Mouse (Mus musculus): ENCODE data around the gene Parvg. TPM values are rescaled to one million over a fixed set of nuclear protein-coding genes. Genes with fewer than 3 reads are reported as not detected.
A peak's percentile ranks its signal among the peaks of the same experiment; 100 is the strongest.

Gene Parvg
- polyA plus RNA-seq, 1 experiment from 2014 or later: 1.5 TPM

DNA sequence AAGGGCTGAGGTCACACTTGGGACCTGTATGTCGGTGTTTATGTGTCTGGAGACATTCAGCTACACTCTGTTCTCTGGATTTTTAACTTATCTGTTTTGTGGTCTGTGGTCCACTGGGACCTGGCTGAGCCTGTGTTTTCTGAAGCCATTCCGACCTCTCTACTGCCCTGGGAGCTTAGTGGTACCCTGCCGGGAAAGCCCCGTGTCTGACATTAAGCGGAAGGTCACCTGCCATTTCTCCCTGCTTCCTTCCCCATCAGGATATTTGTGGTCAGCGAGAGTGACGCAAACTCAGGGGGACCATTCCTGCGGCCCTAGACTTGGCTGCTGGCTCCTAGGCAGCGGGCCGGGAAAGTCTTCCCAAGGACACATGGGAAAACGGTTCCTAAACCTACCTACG is 30.2 kb upstream of the Parvg start:
- H3K4me2 ChIP-seq: no peak overlapping the region
- no peak overlapping the region for H3K4me3 ChIP-seq
- 77% methylated on average over 12 of the region's 12 CpGs for WGBS
- 0 out of 2 replicates have a peak, but pooled peaks cover 3% of the 10 kb centered on the region for H3K27me3 ChIP-seq (replicated peaks)
- H3K27ac ChIP-seq (replicated peaks): no peak overlapping the region
- no peak for ATAC-seq (ENCODE audit: extremely low read depth, insufficient number of reproducible peaks, low FRiP score, low TSS enrichment)
- H3K9ac ChIP-seq: no peak overlapping the region
- H3K9me3 ChIP-seq: no peaks in the 10 kb centered on the region
- H3K4me1 ChIP-seq: 0 out of 2 replicates have a peak, but pooled peaks cover 3% of the 10 kb centered on the region
- H3K36me3 ChIP-seq: peaks cover 59% of the 10 kb centered on the region

DNA sequence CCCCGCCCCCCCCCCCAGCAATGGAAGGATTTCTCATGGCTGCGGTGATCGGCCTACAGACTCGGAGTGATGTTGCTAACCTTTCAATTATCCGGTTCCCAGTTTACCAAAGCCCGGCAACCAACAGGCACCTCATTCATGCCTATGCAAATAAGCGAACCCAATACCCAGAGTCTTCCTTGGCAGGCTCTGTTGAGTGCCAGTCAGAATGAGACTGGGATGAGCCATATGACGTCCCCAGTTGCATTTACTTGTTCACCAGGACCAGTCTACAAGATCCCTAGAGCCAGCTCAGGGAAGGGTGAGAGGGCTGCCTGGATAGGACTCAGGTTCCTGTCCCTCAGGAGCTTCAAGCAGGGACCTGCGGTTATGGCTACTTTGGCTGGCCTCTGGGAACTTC is 29.4 kb upstream of the Parvg start:
- Histone ChIP-seq H3K9ac (no peak overlapping the region), H3K36me3 (peaks cover 54% of the 10 kb centered on the region), H3K4me1 (peaks cover 8% of the 10 kb centered on the region; the same call in 1 of the 2 replicates), H3K4me3 (no peak overlapping the region), H3K27ac (replicated peaks) (no peak overlapping the region), H3K4me2 (no peak overlapping the region), H3K27me3 (replicated peaks) (0 out of 2 replicates have a peak, but pooled peaks cover 4% of the 10 kb centered on the region), H3K9me3 (no peaks in the 10 kb centered on the region)
- ATAC-seq (ENCODE audit: extremely low read depth, insufficient number of reproducible peaks, low FRiP score, low TSS enrichment): no peak
- 87% methylated on average over 9 of the region's 9 CpGs for WGBS

DNA sequence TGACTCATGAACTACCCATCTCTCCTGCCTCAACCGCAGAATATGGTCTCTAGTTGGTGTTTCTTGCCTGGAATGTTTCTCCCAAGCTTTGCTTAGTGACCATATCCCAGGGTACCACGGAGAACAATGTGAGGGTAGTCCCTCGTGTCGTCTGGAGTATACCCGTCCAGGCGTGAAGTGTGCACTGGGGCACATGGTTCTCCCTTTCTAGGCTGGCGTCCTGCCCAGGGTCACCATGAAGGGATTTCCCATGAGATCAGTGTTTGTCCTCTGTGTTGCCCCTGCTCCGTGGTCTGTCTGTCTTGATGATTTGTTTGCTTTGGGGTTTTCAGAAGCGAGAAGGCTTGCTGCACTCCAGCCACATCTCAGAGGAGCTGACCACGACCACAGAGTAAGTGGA is 28.6 kb upstream of the Parvg start:
- WGBS: 75% methylated on average over 10 of the region's 10 CpGs
- Histone ChIP-seq H3K27me3 (replicated peaks) (0 out of 2 replicates have a peak, but pooled peaks cover 4% of the 10 kb centered on the region), H3K4me1 (peaks cover 17% of the 10 kb centered on the region), H3K4me3 (no peak overlapping the region), H3K4me2 (no peak overlapping the region), H3K9me3 (no peaks in the 10 kb centered on the region), H3K9ac (no peak overlapping the region), H3K27ac (replicated peaks) (no peak overlapping the region), H3K36me3 (peaks cover 49% of the 10 kb centered on the region)
- ATAC-seq (ENCODE audit: extremely low read depth, insufficient number of reproducible peaks, low FRiP score, low TSS enrichment): no peak

GRCm38 (mm10) chr15:84297454-84297853 is 26.4 kb upstream of the Parvg start:
- 68% methylated on average over 8 of the region's 8 CpGs for whole genome bisulfite sequencing
- Histone ChIP-seq H3K4me1 (peaks cover 34% of the 10 kb centered on the region), H3K27ac (replicated peaks) (no peak overlapping the region), H3K4me3 (no peak overlapping the region), H3K9me3 (no peaks in the 10 kb centered on the region), H3K9ac (no peak overlapping the region), H3K27me3 (replicated peaks) (0 out of 2 replicates have a peak, but pooled peaks cover 4% of the 10 kb centered on the region), H3K4me2 (no peak overlapping the region), H3K36me3 (peaks cover 30% of the 10 kb centered on the region)
- ATAC-seq (ENCODE audit: extremely low read depth, insufficient number of reproducible peaks, low FRiP score, low TSS enrichment): no peak

DNA sequence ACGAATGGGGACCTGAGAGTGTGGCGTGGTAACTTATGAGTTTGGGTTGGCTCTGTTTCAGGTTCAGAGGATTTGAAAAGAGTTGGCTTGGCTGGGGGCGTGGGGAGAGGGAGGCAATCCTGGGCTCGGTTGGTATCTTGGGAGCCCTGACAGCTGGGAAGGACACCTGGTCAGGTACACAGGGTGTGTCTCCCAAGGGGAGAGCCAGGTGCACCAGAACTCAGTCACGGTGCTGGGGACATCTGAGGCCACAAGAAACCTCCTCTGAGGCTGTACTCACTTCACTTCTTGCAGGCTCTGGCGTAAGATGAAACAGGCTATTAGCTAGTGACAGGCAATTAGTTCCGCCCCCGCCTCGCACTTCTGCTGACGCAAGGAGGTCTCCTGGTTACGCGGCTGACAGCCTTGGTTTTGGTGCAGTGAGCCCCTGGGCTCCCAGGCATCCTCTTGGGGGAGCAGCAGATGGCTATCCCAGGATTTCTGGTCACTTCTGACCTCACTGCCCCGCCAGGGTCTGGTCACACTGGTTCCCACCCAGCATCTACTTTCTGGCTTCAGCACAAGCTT is 24.9 kb upstream of the Parvg start:
- Histone ChIP-seq H3K27ac (replicated peaks) (no peak overlapping the region), H3K4me2 (no peak overlapping the region), H3K4me1 (peaks cover 45% of the 10 kb centered on the region), H3K27me3 (replicated peaks) (0 out of 2 replicates have a peak, but pooled peaks cover 4% of the 10 kb centered on the region), H3K9ac (no peak overlapping the region), H3K4me3 (no peak overlapping the region), H3K9me3 (no peaks in the 10 kb centered on the region), H3K36me3 (peaks cover 23% of the 10 kb centered on the region)
- WGBS: 54% methylated on average over 13 of the region's 13 CpGs
- ATAC-seq (ENCODE audit: extremely low read depth, insufficient number of reproducible peaks, low FRiP score, low TSS enrichment): no peak

GRCm38 (mm10) chr15:84299662-84300333 is 24.0 kb upstream of the Parvg start:
- Histone ChIP-seq H3K27me3 (replicated peaks) (0 out of 2 replicates have a peak, but pooled peaks cover 4% of the 10 kb centered on the region), H3K36me3 (peaks cover 22% of the 10 kb centered on the region), H3K4me2 (no peak overlapping the region), H3K9ac (no peak overlapping the region), H3K27ac (replicated peaks) (no peak overlapping the region), H3K9me3 (no peaks in the 10 kb centered on the region), H3K4me3 (no peak overlapping the region), H3K4me1 (peaks cover 45% of the 10 kb centered on the region)
- WGBS: 51% methylated on average over 9 of the region's 9 CpGs
- no peak for ATAC-seq (ENCODE audit: extremely low read depth, insufficient number of reproducible peaks, low FRiP score, low TSS enrichment)

- H3K36me3 ChIP-seq: peaks cover 20% of the 10 kb centered on the region
- H3K27ac ChIP-seq (replicated peaks): no peak overlapping the region
- ATAC-seq (ENCODE audit: extremely low read depth, insufficient number of reproducible peaks, low FRiP score, low TSS enrichment): no peak
- H3K9me3 ChIP-seq: no peaks in the 10 kb centered on the region
- no peak overlapping the region for H3K4me2 ChIP-seq
- H3K4me3 ChIP-seq: no peak overlapping the region
- 0 out of 2 replicates have a peak, but pooled peaks cover 4% of the 10 kb centered on the region for H3K27me3 ChIP-seq (replicated peaks)
- H3K4me1 ChIP-seq: peaks cover 45% of the 10 kb centered on the region
- no peak overlapping the region; the same call in 1 of the 2 replicates for H3K9ac ChIP-seq
- 59% methylated on average over 2 of the region's 2 CpGs for WGBS
Observed at GRCm38 (mm10) chr15:84300591-84300990, 23.2 kb upstream of the Parvg start.

DNA sequence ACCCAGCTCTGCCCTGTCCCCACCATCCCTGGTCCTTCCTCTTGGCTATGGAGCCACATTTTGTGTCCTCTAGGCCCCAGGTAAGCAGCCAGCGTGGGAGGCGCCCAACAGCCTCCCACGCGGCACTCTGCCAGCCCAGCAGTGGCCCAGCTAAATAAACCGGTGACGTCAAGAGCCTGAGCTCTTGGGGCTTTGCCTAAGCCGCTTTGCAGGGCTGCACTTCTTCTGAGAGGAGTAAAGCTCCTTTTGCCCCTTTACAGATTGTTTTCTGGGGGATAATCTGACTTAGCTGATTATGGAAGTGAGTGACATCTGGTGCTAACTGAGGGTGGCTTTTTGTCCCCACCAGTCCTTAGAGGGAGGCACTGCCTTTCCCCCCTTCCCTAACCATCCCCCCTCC is 22.8 kb upstream of the Parvg start:
- peaks cover 20% of the 10 kb centered on the region; the same call in 1 of the 2 replicates for H3K36me3 ChIP-seq
- peaks cover 45% of the 10 kb centered on the region for H3K4me1 ChIP-seq
- H3K4me2 ChIP-seq: no peak overlapping the region
- 0 out of 2 replicates have a peak, but pooled peaks cover 4% of the 10 kb centered on the region for H3K27me3 ChIP-seq (replicated peaks)
- 22% methylated on average over 7 of the region's 7 CpGs for WGBS
- ATAC-seq (ENCODE audit: extremely low read depth, insufficient number of reproducible peaks, low FRiP score, low TSS enrichment): no peak
- H3K27ac ChIP-seq (replicated peaks): peak overlapping the region; percentile 28; the same call in 1 of the 2 replicates
- peak overlapping the region; percentile 52 for H3K9ac ChIP-seq
- H3K4me3 ChIP-seq: no peak overlapping the region
- H3K9me3 ChIP-seq: no peaks in the 10 kb centered on the region

DNA sequence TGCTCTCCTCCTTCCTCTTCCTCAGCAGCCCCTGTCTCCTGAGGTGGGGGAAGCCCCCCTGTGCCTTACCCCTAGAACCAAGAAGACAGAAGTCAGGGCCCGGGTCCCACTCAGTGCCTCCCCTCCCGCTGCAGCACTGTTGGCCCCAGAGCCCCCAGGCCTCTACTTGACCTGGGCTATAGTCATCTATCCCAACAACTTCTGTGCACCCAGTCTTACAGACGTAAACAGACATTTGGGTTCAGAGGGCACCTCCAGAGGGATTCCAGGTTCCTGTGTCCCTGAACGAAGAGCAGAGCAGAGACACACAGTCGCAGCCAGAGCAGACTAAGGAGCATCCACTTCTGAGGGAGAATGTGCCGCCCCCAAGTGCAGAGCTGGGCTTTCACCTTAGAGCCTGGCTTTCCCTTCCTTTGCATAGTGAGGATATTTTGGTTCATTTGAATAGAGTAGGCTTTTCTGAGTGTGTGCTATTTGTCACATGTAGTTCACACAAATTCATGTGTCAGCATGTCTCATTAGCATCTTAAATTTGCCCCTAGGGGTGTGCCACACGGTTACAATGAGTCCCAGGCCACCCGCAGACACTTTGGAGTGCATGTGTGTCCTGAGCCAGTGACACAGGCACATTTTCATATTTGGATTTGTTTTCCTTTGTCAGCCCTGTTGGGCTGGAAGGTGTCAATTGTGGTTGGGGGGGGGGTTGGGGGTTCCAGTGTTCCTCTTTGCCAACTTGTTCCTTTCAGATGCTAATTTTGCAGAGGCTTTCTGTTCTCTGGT is 22.0 kb upstream of the Parvg start:
- WGBS: 53% methylated on average over 8 of the region's 8 CpGs
- Histone ChIP-seq H3K9me3 (no peaks in the 10 kb centered on the region), H3K36me3 (peaks cover 22% of the 10 kb centered on the region), H3K9ac (peak overlapping the region; percentile 52), H3K4me1 (peaks cover 45% of the 10 kb centered on the region), H3K4me3 (no peak overlapping the region), H3K27me3 (replicated peaks) (0 out of 2 replicates have a peak, but pooled peaks cover 4% of the 10 kb centered on the region), H3K4me2 (no peak overlapping the region), H3K27ac (replicated peaks) (peak overlapping the region; percentile 28; the same call in 1 of the 2 replicates)
- ATAC-seq (ENCODE audit: extremely low read depth, insufficient number of reproducible peaks, low FRiP score, low TSS enrichment): no peak

DNA sequence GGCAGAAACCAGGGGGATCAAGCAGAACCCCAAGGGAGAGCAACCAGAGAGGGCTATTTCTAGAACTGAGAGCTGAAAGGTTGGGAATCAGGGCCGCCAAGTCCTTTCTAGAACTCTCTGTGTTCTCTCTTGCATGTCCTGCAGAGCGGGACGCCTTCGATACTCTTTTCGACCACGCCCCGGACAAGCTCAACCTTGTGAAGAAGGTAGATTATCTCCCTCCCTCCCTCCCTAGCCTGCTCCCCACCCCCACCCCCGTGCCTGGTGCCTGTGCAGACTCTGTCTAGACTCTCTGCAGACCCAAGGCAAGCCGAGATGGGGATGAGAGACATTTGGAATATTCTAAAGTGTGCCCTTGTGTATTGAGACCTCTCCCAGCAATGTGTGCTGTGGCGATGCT is 20.6 kb upstream of the Parvg start:
- Histone ChIP-seq H3K4me2 (no peak overlapping the region), H3K27me3 (replicated peaks) (0 out of 2 replicates have a peak, but pooled peaks cover 4% of the 10 kb centered on the region), H3K4me3 (no peak overlapping the region), H3K9ac (no peak overlapping the region), H3K27ac (replicated peaks) (no peak overlapping the region), H3K9me3 (no peaks in the 10 kb centered on the region), H3K4me1 (peaks cover 42% of the 10 kb centered on the region), H3K36me3 (peaks cover 34% of the 10 kb centered on the region)
- no peak for ATAC-seq (ENCODE audit: extremely low read depth, insufficient number of reproducible peaks, low FRiP score, low TSS enrichment)
- WGBS: 49% methylated on average over 10 of the region's 10 CpGs

DNA sequence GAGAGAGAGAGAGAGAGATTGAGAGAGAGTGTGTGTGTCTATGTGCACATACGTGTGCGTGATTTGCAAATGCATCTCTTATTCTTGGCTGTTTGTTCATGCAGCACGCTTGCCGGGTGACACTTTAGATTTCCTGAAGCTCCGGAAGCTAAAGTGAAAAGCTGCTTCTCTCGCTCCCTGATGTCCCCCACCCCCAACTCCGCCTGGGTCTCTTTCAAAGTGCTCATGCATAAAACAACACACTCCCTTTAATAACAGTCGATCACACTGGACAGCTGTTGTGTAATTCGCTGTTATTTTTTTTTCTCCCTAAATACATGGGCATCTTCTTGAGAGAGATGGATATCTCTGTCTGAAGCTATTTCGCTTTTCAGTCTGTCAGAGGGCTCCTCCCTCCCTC is 18.5 kb upstream of the Parvg start:
- peaks cover 36% of the 10 kb centered on the region for H3K36me3 ChIP-seq
- no peaks in the 10 kb centered on the region for H3K27me3 ChIP-seq (replicated peaks)
- no peak overlapping the region for H3K4me2 ChIP-seq
- H3K4me1 ChIP-seq: peaks cover 31% of the 10 kb centered on the region
- no peak overlapping the region for H3K27ac ChIP-seq (replicated peaks)
- no peak for ATAC-seq (ENCODE audit: extremely low read depth, insufficient number of reproducible peaks, low FRiP score, low TSS enrichment)
- H3K9ac ChIP-seq: no peak overlapping the region
- no peak overlapping the region for H3K4me3 ChIP-seq
- no peaks in the 10 kb centered on the region for H3K9me3 ChIP-seq
- 77% methylated on average over 10 of the region's 10 CpGs for WGBS

Data from heart, embryonic 13.5 days (tissue).